Mouse (Mus musculus) brain, embryonic 14.5 days (tissue): ENCODE measurements around the gene Lamtor5.

ENCODE experiments used
- CTCF ChIP-seq: fragments of 200-500 bp; IDR thresholded peaks from 2 replicates; pipeline ENCODE4 v1.5.1; 2012; ENCODE audit warnings: inconsistent platforms, mild to moderate bottlenecking, moderate library complexity, borderline replicate concordance; ENCODE audit not compliant: insufficient read depth, insufficient read length; ENCODE audit errors: extremely low read depth
- POLR2A ChIP-seq: fragments of 200-500 bp; IDR thresholded peaks from 2 replicates; pipeline ENCODE4 v1.6.1; 2012; ENCODE audit warnings: mild to moderate bottlenecking, inconsistent platforms, borderline replicate concordance; ENCODE audit not compliant: poor library complexity, insufficient read depth, insufficient read length, severe bottlenecking; ENCODE audit errors: extremely low read depth

DNA sequence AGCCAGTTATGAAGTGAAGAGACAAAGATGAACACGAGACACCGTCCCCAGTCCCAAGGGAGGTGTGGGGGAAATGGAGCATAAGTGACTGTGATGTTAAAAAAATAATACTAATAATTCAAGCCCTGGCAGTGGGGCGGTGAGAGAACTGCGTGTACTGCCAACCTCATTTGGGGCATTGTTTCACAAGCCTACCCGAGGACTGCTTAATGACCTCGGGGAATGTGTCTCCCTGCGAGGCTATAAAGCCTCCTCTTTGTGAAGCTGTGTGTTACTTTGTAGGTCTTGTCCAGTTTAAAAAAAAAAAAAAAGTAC lies 16.9 kb upstream of the Lamtor5 start:
- TF ChIP-seq POLR2A (no peak), CTCF (no peak)
